Mouse (Mus musculus) left cerebral cortex, adult 9 months (tissue): ENCODE data around the gene Exoc7.
"Not testable (repeated sequence)": the region's sequence is repeated elsewhere in the genome, so short reads cannot be mapped to it uniquely, and the experiment has no call there.

Experiments used
- DNase-seq, 2 experiments: peaks; one replicate each; pipeline ENCODE4 v3.0.0; 2022; ENCODE audit warnings: low spot score in 2 of 2

The Exoc7 gene

DNA sequence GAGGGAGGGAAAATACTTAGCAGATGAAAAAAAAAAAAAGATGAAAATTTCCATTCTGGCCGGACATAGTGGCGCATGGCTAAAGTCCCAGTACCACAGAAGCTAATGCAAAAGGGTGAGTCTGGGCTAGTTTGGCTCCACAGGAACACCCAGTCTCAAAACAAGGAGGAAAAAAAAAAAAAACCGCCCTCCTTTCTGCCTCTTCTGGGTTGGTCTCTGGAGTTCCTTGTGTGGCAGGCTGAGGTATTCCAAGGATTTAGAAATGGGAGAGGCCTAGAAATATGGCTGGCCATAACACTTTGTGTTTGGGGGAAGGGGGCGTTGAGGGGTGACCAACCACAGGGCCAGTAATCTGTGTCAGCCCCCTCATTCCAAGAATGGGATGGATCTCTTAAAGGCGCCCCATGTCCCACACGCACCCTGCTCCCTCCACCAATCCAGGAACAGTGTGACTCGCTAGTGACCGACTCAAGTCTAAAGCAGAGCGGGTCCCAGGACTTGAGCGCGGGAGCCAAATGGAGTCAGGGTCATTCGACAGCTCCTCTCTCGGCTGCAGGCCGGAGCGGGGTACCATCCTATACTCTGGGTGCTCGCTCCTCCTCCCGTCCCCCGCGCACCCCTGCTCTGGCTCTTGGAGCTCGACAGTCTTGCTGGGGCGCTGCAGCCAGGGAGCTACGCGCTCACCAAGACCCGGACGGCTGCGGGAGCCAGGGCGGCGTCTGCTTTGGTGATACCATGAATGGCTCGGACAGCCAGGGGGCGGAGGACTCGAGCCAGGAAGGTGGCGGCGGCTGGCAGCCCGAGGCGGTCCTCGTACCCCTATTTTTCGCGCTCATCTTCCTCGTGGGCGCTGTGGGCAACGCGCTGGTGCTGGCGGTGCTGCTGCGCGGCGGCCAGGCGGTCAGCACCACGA is 26.0 kb downstream of the Exoc7 start, which contains the start of gene Galr2:
Gene Galr2, plus strand, starts transcription at position 189 of the 913 bp plus-strand sequence.
- no peak for DNase-seq

DNA sequence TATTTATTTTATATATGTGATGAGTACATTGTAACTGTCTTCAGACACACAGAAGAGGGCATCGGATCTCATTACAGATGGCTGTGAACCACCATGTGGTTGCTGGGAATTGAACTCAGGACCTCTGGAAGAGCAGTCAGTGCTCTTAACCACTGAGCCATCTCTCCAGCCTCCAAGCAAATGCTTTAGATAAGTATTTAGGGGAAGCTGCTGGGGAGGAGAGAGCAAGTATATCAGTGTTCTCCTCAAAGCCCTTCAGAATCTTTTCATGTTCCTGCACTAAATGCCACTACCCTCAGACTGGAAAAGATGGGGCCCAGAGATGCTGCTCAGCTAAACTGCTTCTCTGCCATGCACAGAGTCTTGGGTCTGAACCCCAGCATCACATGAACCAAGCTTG is 29.8 kb downstream of the Exoc7 start:
- DNase-seq, result not testable (repeated sequence)

DNA sequence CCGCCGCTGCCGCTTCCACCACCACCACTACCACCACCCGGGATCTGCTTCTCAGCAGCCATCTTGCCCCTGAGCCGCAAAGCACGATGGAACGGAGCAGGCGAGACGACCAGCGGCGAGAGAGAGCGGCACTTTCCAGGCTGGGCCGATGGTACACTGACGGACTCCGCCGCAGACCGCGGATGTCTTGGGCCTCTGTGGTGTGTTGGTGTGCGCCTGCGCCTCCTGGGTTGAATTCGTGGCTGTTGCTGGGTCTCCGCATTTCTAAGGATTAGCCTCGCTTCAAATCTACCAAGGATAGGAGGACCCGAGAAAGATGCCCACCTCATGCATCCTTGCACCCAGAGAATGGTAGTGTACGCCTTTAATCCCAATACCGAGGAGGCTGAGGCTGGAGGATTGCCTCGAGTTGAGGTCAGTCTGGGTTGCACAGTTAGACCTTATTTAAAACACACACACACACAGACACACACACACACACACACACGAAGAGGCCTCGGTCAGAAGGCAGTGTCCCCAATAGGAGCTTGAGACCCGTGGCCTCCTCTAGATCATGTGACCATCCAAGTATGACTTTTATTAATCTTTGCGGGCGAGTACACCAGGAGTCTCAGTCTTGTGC is 32.9 kb downstream of the Exoc7 start, which contains the start of gene Srp68:
Gene Srp68, minus strand, starts transcription at position 173 of the 622 bp plus-strand sequence.
- DNase-seq, result peak; percentile 81 to 94

DNA sequence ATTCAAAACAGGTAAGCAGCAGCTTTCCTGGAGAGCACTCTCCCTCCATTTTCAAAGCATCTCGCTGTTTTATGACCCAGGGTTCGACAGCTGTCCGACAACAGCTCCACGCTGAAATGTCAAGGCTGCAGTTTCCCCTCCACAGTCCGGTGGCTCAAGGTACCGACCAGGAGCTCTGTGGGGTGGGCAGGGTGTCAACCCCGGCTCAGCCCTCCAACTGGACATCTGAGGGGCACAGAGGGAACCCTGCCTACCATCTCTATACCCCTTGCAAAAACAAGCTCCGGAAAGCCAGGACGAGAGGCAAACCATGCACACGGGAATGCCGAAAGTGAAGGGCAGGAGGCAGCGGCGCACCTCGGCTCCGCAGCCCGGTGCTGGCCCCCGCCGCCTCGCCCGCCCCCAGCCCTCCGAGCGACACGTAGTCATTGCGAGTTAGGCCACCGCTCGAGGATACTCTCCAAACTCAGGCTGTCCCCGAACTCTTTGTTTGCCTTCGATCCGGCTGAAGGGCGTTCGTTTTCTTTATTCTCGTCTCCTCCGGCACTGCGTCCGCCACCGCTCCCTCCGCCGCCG is 33.5 kb downstream of the Exoc7 start:
- no peak for DNase-seq

DNA sequence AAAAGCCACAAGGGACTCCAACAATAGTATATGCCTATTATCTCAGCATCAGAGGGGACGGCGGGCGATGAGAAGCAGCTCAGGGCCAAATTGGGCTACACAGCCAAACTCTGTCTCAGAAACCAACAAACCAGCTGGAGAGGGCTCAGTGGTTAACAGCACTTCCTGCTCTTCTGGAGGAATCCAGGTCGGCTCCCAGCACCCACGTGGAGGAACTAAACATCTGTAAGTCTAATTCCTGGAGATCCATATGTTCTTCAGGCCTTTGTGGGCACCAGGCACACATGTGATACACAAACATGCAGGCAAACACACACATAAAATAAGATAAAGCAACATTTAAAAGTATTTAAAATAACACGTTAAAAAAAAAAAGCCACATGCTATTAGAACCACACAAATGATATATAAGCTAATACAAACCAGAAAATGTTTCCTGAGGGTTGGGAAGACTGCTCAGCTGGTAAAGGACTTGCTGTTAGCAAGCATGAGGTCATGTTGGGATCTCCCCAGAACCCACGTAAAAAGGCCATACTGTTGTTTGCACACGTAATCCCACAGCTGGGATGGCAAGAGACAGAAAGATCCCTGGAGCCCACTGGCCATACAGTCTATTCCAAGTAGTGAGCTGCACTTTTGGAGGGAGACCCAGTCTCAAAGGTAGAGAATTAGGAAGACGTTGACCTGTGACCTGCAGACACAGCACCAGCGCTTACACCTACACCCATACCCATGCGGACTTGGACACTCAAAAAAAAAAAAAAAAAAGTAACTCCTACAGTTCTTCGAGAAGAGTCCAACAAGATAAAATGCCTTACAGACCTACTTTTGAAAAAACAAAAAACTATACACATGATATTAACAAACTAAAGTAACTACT is 34.2 kb downstream of the Exoc7 start:
- DNase-seq, result no peak

DNA sequence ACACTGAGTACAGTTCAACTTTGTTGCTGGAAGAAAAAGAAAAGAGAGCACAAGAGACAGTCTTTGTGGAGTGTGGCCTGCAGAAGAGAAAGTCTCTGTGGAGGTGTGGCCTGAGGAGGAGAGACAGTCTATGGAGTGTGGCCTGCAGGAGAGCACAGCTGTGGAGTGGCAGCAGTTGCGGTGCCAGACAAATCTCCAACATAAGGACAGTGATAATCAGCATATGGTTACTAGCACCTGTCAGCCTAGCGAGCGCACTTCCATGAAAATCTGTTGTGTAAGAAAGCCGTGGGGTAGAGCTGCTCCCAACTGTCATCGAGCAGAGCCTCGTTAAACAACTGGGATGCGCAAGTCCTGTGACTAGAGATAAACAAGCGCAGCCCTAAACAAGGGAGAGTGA is 37.5 kb downstream of the Exoc7 start:
- no peak for DNase-seq

DNA sequence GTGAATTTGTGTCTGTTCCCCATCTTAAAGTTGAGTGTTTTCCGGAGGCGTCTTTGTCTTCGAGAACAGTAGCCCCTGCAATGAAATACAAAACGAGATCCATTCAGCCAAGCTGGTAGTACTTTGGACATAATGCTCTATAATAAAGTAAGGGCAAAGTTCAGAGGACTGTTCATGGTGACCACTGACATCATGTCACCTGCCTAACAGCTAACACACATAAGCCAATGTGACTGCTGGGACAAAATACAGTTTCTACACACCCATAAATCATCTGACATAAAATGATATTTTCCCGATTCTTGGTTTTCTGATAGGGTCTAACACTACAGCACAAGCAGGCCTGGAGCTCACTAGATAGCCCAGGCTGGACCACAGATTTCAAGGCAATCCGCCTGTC is 38.7 kb downstream of the Exoc7 start:
- no peak for DNase-seq

DNA sequence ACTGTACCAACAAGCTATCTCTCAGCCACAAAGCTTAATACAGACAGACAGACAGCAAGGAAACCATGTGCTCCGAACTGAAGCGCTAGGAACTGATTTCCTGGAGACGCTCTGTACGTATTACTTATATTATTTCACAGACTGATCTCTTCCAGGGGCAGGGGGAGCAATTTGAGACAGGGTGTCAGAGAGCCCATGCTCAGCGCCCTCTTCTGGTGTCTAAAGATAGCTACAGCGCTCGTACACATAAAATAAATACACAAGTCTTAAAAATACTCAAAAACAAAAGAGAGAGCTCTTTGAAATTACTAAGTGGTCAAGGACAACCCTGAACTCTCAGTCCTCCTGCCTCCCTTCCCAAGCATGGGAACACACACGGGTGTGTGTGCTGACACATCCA is 39.4 kb downstream of the Exoc7 start:
- no peak for DNase-seq

DNA sequence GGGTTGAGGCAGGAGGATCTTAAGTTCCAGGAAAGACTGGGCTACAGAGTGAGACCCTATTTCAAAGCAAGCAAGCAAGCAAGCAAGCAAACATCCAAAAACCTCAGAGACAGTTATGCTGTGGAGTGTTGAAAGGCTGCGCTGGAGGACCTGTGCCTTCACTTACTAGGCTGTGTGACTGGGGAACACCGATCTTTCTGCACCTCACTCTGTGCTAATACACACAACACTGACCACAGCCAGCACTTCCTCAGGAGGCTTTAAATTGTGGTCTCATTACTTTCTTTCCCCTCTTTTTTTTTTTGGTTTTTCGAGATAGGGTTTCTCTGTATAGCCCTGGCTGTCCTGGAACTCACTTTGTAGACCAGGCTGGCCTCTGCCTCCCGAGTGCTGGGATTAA is 41.2 kb downstream of the Exoc7 start:
- DNase-seq, result no peak

DNA sequence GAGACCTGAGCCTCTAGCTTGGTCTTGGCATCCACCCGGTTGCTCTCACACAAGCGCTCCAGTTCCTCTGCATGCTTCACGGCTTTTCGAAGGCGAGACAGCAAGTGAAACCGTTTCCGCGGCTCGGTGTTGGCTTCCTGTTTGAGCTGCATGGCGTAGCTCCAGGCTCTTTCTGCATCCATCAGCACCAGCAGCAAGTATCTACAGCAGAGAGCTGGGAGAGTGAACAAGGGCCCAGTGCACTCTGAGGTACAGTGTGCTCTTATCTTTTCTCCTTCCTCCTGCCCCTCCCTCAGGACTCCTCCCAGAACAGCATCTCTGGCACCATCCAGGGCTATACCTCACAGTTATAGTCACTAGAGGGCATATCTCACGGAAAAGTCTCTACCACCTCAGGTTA is 41.7 kb downstream of the Exoc7 start:
- DNase-seq, result peak in 1 of 2 experiments; percentile 26

DNA sequence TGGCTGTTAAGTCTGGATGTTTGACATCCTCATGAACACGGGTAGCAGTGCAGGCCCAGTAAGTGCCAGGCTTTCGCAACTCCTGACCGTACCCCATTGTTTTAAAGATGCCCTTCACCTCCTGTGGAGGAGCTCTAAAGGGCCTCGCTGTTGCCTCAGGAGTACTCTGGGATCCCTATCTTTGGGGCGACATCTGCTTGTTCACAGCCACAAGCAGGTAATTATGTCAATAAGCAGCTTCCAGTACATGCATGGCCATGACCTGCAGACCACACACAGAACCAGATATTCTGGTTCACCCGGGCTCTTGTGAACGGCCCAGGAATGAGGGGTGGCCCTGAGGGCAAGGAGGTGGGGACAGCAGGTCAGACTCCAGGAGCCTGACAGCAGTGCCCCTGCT is 46.8 kb downstream of the Exoc7 start:
- DNase-seq, result no peak

DNA sequence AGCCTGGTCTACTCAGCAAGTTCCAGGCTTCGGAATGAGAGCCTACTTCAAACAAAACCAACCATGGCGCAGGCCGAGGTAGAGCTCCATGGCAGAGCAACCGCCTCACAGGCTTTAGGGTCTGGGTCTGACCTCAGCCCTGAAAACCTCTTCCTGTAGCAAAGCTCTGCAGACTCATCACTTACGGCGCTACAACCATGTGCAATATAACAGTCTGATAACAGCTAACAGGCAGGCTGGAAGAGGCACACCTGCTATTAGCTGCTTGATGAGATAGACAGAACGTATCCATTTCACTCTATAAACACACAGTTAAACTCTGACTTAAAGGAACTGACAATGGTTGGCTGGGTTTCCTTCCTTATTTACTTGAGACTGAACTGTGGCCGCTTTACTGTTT is 47.6 kb downstream of the Exoc7 start:
- no peak for DNase-seq

DNA sequence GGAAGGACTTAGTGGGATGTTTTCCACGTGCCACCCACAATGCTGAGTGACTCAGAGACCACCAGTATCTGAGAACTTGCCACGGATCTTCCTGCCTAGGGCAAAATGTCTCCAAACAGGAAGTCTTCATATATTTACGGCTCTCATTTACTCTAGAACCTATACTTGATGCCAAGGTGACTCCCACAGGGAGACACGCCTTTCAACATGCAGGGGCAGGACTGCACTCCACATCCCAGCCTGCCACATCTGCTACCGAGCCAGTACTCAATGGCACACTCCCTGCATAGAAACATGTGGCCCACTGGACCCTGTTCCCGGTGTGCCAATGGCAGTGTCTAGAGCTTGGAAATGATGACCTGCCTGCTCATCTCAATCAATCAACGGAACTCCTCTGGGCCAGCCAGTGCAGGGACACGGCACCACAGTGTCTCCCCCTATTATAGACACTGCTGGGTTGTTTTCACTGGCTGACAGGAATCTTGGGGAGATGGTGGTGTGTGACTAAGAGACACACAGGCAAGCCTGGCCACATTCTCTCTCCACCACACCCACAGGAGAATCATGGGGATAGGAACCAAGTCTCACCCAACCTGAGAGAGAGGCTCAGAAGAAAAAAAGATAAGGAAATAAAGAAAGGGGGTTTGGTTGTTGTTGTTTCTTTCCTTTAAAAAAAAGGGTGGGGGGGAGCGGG is 50.9 kb downstream of the Exoc7 start:
- peak in 1 of 2 experiments; percentile 28 for DNase-seq

DNA sequence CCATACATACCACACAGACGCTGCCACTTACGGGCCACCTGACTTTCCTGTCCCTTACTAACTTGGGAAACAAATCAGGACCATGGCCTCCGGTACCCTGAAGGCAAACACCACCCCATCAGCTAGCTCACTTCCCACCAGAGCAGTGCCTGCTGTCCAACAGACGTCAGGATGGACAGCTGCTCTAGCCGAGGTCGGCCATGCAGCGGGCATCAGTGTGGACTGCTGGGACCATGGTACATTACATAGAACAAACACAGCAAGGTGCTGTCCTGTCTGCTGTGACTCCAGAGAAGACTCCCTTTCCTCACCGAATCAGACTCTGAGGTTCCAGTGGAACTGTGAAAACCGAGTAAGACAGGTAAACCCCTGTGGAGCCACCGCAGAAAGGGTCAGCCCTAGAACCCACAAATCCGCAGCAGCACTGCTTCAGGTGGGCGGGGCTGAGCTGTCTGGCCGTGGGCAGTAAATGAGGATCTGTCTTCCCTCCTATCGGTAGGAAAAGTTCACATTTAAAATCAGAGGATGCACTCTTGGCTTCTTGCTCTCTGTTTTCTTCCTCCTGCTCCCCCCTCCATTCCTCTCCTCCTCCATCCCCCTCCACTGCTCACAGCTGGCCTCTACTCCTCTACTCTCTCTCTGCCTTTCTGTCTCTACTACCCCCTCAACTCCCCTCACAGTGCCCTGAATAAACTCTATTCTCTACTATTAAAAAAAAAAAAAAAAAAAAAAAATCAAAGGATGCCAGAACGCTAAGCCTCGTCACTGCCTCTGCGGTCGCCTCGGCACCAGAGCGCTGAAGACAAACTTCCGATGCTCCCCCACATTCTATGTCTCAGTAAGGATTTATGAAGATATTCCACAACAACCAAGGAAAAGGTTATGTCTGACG is 51.7 kb downstream of the Exoc7 start:
- no peak for DNase-seq

DNA sequence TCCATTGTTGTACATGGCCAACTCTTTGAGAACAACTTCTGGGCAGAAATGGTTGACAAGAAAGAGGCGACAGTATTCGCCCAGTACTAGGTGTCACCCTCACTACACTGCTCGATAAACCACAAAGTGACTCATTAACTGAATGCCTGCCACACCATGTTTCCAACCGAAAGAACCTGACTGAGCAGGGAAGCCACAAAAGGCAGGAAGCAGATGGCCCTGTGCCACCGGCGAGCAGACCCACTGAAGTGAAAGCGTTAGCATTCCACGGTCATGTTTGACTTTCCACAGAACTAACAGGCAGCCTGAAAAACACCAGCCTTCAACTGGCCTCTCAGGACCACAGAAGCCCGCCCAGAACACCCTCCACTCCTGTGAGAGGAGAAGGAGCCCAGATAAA is 52.4 kb downstream of the Exoc7 start:
- DNase-seq, result no peak

DNA sequence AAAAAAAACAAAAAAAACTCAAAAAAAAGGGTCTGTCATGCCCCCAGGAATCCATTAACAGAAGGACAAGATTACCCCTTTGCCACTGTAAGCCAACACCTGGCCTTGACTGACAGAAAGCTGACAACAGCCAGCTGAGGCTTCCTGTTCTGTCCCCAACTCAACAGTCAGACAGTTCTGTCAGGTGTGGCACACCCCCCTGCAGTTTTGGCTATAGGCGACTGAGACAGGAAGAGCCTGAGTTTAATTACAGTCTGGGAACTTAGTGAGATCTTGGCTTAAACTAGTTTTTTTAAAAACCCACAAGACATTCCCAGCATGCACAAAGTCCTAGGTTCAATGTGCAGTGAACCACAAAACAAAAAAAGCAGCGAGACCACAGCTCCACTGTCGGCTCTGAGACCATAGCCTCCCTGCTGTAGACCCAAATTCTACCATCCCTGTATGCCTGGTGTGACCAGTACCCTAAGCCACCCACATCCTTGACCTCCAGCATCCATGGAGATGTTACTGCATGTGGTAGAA is 53.9 kb downstream of the Exoc7 start:
- DNase-seq, result no peak

DNA sequence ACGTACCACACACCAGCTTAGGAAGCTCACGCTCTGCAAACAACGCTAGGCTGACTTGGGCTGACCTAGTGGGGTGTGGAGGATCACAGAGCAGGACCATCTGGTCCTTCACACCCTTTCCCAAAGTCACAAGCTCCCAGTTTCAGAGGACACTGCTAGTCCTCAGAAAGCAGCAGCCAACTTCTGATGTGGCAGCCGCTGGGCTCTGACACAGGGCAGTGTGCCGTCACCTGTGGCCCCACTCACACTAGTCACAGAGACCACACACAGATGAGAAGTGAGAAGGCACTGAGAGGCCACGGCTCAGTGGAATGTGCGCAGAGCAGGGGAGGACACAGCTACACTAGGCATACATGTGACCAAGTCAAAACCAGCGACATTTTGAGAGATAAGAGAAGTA is 56.1 kb downstream of the Exoc7 start:
- no peak for DNase-seq

DNA sequence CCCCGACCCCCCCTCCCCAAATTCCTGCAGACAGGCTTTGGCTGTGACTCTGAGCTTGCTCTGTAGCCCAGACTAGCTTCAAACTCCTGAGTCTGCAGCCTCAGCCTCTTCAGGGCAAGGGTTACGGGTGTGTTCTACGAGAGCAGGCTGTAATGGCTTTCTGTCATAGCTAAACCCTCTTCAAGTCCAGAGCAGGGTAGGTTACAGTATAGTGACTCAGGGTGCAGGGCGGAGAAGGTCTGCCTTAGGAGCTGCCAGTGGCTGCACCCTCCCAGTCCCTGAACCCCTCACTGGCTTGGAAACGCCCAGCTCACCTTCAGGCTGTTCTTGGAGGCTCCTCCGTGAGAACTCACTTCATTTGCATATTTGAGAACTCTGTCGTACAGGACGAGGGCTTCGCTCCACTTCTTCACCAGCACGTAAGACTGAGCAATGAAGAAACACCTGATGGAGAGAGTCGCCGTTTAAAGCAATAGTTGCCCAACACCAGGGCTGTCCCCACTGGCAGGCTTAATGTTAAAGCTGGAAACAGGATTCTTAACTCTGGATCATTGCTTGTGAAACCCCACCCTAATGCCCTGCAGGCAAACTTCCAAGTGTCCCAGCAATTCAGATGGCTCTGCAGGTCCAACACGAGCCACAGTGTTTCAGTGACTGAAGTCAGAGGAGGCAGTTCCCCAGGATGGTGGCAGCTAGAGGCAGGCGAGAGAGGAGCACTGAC is 59.4 kb downstream of the Exoc7 start:
- DNase-seq, result no peak

DNA sequence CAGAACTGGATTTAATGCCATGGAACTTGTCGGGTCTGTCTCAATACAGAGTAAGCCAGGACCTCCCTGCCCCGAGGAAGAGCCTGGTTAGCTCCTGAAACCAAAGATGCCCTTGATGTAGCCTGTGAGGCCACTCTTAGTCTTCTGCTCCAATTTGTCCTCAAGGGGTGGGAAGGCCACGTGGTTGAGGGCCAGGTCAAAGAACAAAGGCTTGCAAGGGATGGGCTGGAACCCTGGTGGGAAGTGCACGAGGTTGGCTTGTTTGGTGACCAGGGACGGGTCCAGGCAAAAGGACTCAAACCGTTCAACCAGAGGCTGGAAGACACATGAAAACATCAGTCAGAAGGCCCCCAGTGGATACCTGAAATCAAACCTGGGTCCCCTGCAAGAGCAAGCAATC is 61.4 kb downstream of the Exoc7 start:
- DNase-seq, result no peak
